Mouse (Mus musculus): ENCODE measurements around the gene Eno2. TPM values are rescaled to one million over a fixed set of nuclear protein-coding genes. Genes with fewer than 3 reads are reported as not detected.

Eno2 gene
- total and polyA plus RNA-seq, 3 experiments, result 20.8 to 24.6 (median 23.6) TPM

DNA sequence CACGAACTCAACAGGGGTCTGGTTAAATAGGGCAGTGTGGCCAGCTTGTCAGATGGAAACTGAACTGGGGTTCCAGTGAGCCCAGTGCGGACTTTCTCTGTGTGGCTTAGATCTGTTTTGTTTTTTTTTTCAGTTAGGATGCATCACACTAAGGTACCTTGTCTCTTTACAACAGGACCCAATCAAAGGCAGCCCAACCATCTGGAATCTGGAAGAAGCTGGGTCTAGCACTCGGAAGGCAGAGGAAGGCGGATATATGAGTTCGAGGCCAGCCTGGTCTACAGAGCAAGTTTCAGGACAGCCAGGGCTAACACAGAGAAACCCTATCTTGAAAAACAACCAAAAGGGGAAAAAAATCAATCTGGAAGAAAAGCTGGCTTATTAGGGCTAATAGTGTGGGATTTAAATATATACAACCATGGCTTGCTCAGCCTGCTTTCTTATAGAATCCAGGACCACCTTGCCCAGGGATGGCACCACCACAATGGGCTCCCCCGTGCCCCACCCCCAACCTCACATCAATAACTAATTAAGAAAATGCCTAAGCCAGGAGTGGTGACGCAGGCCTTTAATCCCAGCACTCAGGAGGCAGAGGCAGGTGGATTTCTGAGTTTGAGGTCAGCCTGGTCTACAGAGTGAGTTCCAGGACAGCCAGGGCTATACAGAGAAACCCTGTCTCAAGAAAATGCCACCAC lies 37.1 kb upstream of the Eno2 start:
- Histone ChIP-seq H3K9ac (ENCODE audit: insufficient read depth, low read depth) (peak overlapping the region; percentile 28; the same call in 1 of the 2 replicates), H3K9me3 (replicated peaks; ENCODE audit: low read length) (peaks cover 4% of the 10 kb centered on the region), H3K36me3 (replicated peaks in 1 of 2; ENCODE audit: control insufficient read depth in 1 of 2, insufficient read depth in 1 of 2, low read length in 1 of 2) (peaks cover 15 to 40% of the 10 kb centered on the region in 2 experiments), H3K4me2 (ENCODE audit: insufficient read depth, low read depth, poor library complexity, severe bottlenecking) (peak overlapping the region; percentile 12; the same call in 1 of the 2 replicates), H3K4me3 (replicated peaks in 1 of 3; ENCODE audit: low read depth in 2 of 3, low read length in 2 of 3, poor library complexity in 1 of 3) (no peak overlapping the region), H3K4me1 (ENCODE audit: control insufficient read depth in 1 of 2, insufficient read depth in 2 of 2) (peaks cover 3 to 37% of the 10 kb centered on the region in 2 experiments; a peak in 2 of 4 replicates), H3K79me2 (replicated peaks; ENCODE audit: control insufficient read depth, extremely low read depth, insufficient read depth, poor library complexity, severe bottlenecking) (0 out of 2 replicates have a peak, but pooled peaks cover under 1% of the 10 kb centered on the region), H3K27ac (ENCODE audit: insufficient read depth, low read depth) (no peak overlapping the region), H3K27me3 (replicated peaks) (no peaks in the 10 kb centered on the region)
- no peak for DNase-seq (ENCODE audit: extremely low read depth)
- dilution Hi-C loops (cut with MboI; ENCODE audit: extremely low pct_ligation_motif_present, extremely low pct_unique_long_range_greater_than_20kb, low sequenced_read_pairs), result no loop called here
- TF ChIP-seq POLR2A (IDR thresholded peaks at IDR 0.05; ENCODE audit: low read depth, low read length) (no peak), JUN (IDR thresholded peaks at IDR 0.05; ENCODE audit: insufficient read depth, low read depth, low read length) (no peak), ELF1 (IDR thresholded peaks at IDR 0.05; ENCODE audit: low read depth, low read length) (no peak), MEF2A (IDR thresholded peaks at IDR 0.05; ENCODE audit: borderline replicate concordance, low read depth, low read length) (no peak)
- in situ Hi-C loops (cut with MboI; ENCODE audit: low pct_ligation_motif_present, low pct_unique_long_range_greater_than_20kb, low sequenced_read_pairs), result no loop called here

DNA sequence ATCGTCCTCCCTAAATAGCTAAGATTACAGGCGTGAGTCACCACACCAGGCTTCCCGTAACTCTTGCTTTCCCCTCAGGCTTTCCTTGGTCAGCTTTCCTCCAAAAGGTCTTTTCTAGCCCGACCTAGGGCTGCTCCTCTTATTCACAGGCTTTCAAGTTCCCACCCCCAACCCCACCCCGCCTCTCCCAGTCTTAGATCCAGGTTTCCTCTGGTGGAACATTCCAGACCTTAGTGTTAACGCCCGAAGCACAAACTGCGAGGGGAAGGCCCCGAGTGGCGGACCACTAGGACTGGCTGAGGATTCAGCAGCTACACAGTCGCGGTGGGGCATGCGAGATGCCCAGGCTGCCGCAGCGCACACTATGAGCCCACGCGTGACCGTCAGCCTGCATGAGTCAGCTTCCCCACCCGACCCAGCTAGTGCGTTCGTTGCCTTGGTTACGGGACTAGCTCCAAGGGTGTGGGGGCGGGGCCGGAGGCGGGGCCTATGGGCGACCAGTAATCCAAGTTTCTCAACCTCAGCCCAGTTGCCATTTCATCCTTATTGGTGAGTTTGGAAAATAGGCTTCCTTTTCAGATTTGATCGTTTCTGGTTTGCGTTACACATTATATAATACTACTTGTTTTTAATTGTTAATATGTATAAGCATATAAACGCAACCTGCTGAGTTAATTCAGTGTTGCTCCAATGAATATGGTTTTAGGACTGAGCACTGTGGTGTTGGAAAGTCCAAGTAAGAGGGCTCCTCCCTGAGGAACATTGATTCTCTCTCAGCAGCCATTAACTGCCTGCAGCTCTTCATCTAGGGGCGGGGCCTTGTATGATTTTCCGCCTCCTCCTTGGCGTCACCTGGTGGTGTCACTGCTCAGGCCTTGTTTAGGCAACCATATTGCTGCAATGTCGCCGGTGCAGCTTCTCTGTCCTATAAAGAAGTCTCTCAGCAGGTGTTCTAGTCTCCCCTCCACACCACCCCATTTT lies 36.2 kb upstream of the Eno2 start:
- peak overlapping the region; percentile 28 for H3K9ac ChIP-seq (ENCODE audit: insufficient read depth, low read depth)
- no peaks in the 10 kb centered on the region for H3K27me3 ChIP-seq (replicated peaks)
- peak overlapping the region; percentile 8; the same call in 1 of the 2 replicates for H3K27ac ChIP-seq (ENCODE audit: insufficient read depth, low read depth)
- H3K4me2 ChIP-seq (ENCODE audit: insufficient read depth, low read depth, poor library complexity, severe bottlenecking), result peak overlapping the region; percentile 12
- peaks cover 3 to 32% of the 10 kb centered on the region in 2 experiments; a peak in 2 of 4 replicates for H3K4me1 ChIP-seq (ENCODE audit: control insufficient read depth in 1 of 2, insufficient read depth in 2 of 2)
- DNase-seq (ENCODE audit: extremely low read depth), result peak; percentile 90
- peak overlapping the region; percentile 41 to 50 (median 46) for H3K4me3 ChIP-seq (replicated peaks in 1 of 3; ENCODE audit: low read depth in 2 of 3, low read length in 2 of 3, poor library complexity in 1 of 3)
- peaks cover 7 to 33% of the 10 kb centered on the region in 2 experiments for H3K36me3 ChIP-seq (replicated peaks in 1 of 2; ENCODE audit: control insufficient read depth in 1 of 2, insufficient read depth in 1 of 2, low read length in 1 of 2)
- H3K9me3 ChIP-seq (replicated peaks; ENCODE audit: low read length), result peaks cover 4% of the 10 kb centered on the region
- H3K79me2 ChIP-seq (replicated peaks; ENCODE audit: control insufficient read depth, extremely low read depth, insufficient read depth, poor library complexity, severe bottlenecking), result no peaks in the 10 kb centered on the region
- in situ Hi-C loops (cut with MboI; ENCODE audit: low pct_ligation_motif_present, low pct_unique_long_range_greater_than_20kb, low sequenced_read_pairs) (no loop called here), dilution Hi-C loops (cut with MboI; ENCODE audit: extremely low pct_ligation_motif_present, extremely low pct_unique_long_range_greater_than_20kb, low sequenced_read_pairs) (no loop called here)
- TF ChIP-seq GABPA (IDR thresholded peaks at IDR 0.05; ENCODE audit: insufficient replicate concordance, low read depth, low read length) (no peak), SMC3 (IDR thresholded peaks at IDR 0.05; ENCODE audit: low read depth, low read length) (peak; percentile 33), MAX (IDR thresholded peaks at IDR 0.05; ENCODE audit: low read length) (no peak), MAFK (IDR thresholded peaks at IDR 0.05; ENCODE audit: insufficient replicate concordance, low read length) (no peak), ELF1 (IDR thresholded peaks at IDR 0.05; ENCODE audit: low read depth, low read length) (peak; percentile 6; the same call in 1 of the 2 replicates), CTCF (conservative IDR thresholded peaks at IDR 0.05 in 1 of 2, IDR thresholded peaks at IDR 0.05 in 1 of 2; ENCODE audit: low read depth in 2 of 2, low read length in 2 of 2) (peak in 1 of 2 experiments; percentile 38; a peak in 2 of 4 replicates), MXI1 (IDR thresholded peaks at IDR 0.05; ENCODE audit: low read depth, low read length) (peak; percentile 89), E2F4 (IDR thresholded peaks at IDR 0.05; ENCODE audit: insufficient replicate concordance, low read depth, low read length) (no peak), NELFE (IDR thresholded peaks at IDR 0.05; ENCODE audit: low read depth, low read length) (0 out of 2 replicates have a peak, but pooled peaks have one; percentile 31), ZMIZ1 (IDR thresholded peaks at IDR 0.05; ENCODE audit: low read depth, low read length) (peak; percentile 45), MYC (IDR thresholded peaks at IDR 0.05; ENCODE audit: low read depth, low read length) (no peak), UBTF (IDR thresholded peaks at IDR 0.05; ENCODE audit: low read depth, low read length) (no peak), IRF4 (IDR thresholded peaks at IDR 0.05; ENCODE audit: low read depth, low read length) (peak; percentile 5; the same call in 1 of the 2 replicates), EP300 (IDR thresholded peaks at IDR 0.05; ENCODE audit: low read length) (no peak), ETS1 (conservative IDR thresholded peaks at IDR 0.05; ENCODE audit: low read depth, low read length) (0 out of 2 replicates have a peak, but pooled peaks have one; percentile 45), BHLHE40 (IDR thresholded peaks at IDR 0.05; ENCODE audit: low read depth, low read length) (peak; percentile 89), HCFC1 (IDR thresholded peaks at IDR 0.05; ENCODE audit: low read depth, low read length) (no peak; the same call in 1 of the 2 replicates), CHD1 (IDR thresholded peaks at IDR 0.05; ENCODE audit: low read depth, low read length) (no peak; the same call in 1 of the 2 replicates), RCOR1 (conservative IDR thresholded peaks at IDR 0.05; ENCODE audit: low read depth, low read length) (no peak), ZNF384 (IDR thresholded peaks at IDR 0.05; ENCODE audit: low read depth, low read length) (no peak), POLR2AphosphoS2 (IDR thresholded peaks at IDR 0.05; ENCODE audit: low read depth, low read length) (peak; percentile 83; the same call in 1 of the 2 replicates), NRF1 (IDR thresholded peaks at IDR 0.05; ENCODE audit: low read depth, low read length) (0 out of 2 replicates have a peak, but pooled peaks have one; percentile 38), PAX5 (IDR thresholded peaks at IDR 0.05; ENCODE audit: low read length) (no peak), RAD21 (IDR thresholded peaks at IDR 0.05; ENCODE audit: low read depth, low read length) (no peak), JUND (conservative IDR thresholded peaks at IDR 0.05; ENCODE audit: low read depth, low read length) (no peak)
